Mouse (Mus musculus) midbrain, embryonic 13.5 days (tissue): ENCODE measurements around the gene Bcl11a. TPM values are rescaled to one million over a fixed set of nuclear protein-coding genes. Genes with fewer than 3 reads are reported as not detected.

ENCODE experiments used
- ATAC-seq: fragments of 200-750 bp; cut with Nextera tagmentation; 2 replicates; pipeline ENCODE4 v1.8.0; 2017; ENCODE audit warnings: mild to moderate bottlenecking, moderate TSS enrichment, moderate library complexity
- H3K27ac ChIP-seq: fragments of 300-500 bp; sonication (generic); 2 replicates; pipeline ENCODE4 v1.5.1; 2015; ENCODE audit warnings: inconsistent platforms, mild to moderate bottlenecking, moderate library complexity
- H3K27me3 ChIP-seq: fragments of 300-500 bp; sonication (generic); 2 replicates; pipeline ENCODE4 v1.6.1; 2015; ENCODE audit warnings: mild to moderate bottlenecking, inconsistent platforms
- H3K36me3 ChIP-seq: fragments of 300-500 bp; sonication (generic); 2 replicates; pipeline ENCODE4 v1.6.1; 2015; ENCODE audit warnings: mild to moderate bottlenecking, inconsistent platforms
- H3K4me1 ChIP-seq: fragments of 300-500 bp; sonication (generic); replicated peaks from 2 replicates; pipeline ENCODE4 v1.6.1; 2015; ENCODE audit warnings: inconsistent platforms
- H3K4me2 ChIP-seq: fragments of 300-500 bp; sonication (generic); replicated peaks from 2 replicates; pipeline ENCODE4 v1.6.1; 2015; ENCODE audit warnings: moderate library complexity, mild to moderate bottlenecking, inconsistent platforms
- H3K4me3 ChIP-seq: fragments of 300-500 bp; sonication (generic); replicated peaks from 2 replicates; pipeline ENCODE4 v1.5.1; 2015; ENCODE audit warnings: mild to moderate bottlenecking, inconsistent platforms
- H3K9ac ChIP-seq: fragments of 300-500 bp; sonication (generic); replicated peaks from 2 replicates; pipeline ENCODE4 v1.6.1; 2015; ENCODE audit warnings: mild to moderate bottlenecking, inconsistent platforms
- H3K9me3 ChIP-seq: fragments of 300-500 bp; sonication (generic); 2 replicates; pipeline ENCODE4 v1.6.1; 2016; ENCODE audit warnings: mild to moderate bottlenecking, inconsistent platforms
- WGBS: fragments of 180-500 bp; shearing (Covaris S2); methylation state at CpG from one replicate; pipeline ENCODE4 v1.1.7; 2015; 5-methylcytosine and 5-hydroxymethylcytosine counted together
- polyA plus RNA-seq: library from polyadenylated mRNA; unstranded; fragments of >200 nt; fragmentation: Nextera tagmentation; extraction: Ambion mirVana; gene quantifications from 2 replicates; pipeline ENCODE4 v1.2.1, GENCODE M21; 2015

The Bcl11a gene
- polyA plus RNA-seq, 1 experiment from 2014 or later = 102 TPM

- peak; percentile 63 for ATAC-seq
- H3K36me3 ChIP-seq = no peaks in the 10 kb centered on the region
- no peaks in the 10 kb centered on the region for H3K9me3 ChIP-seq
- no peak overlapping the region for H3K4me2 ChIP-seq
- peaks cover 34% of the 10 kb centered on the region for H3K4me1 ChIP-seq
- 0 out of 2 replicates have a peak, but pooled peaks cover 4% of the 10 kb centered on the region for H3K27me3 ChIP-seq
- H3K27ac ChIP-seq = peak overlapping the region; percentile 30; the same call in 1 of the 2 replicates
- H3K4me3 ChIP-seq = no peak overlapping the region
- no peak overlapping the region for H3K9ac ChIP-seq
- 35% methylated on average over 4 of the region's 4 CpGs for WGBS
Measured at GRCm38 (mm10) chr11:24065313-24065712, 12.5 kb upstream of the Bcl11a start.

GRCm38 (mm10) chr11:24074021-24074591 is 3.8 kb upstream of the Bcl11a start:
- Histone ChIP-seq H3K4me3 (peak overlapping the region; percentile 79), H3K27ac (no peak overlapping the region), H3K27me3 (peaks cover 8% of the 10 kb centered on the region), H3K4me1 (peaks cover 28% of the 10 kb centered on the region), H3K9me3 (no peaks in the 10 kb centered on the region), H3K36me3 (no peaks in the 10 kb centered on the region), H3K9ac (peak overlapping the region; percentile 95), H3K4me2 (peak overlapping the region; percentile 93)
- ATAC-seq = no peak
- under 1% methylated on average over 18 of the region's 18 CpGs for WGBS

- H3K27me3 ChIP-seq = peaks cover 8% of the 10 kb centered on the region
- H3K9ac ChIP-seq = peak within 1 kb of the TSS; percentile 95
- no peak for ATAC-seq
- peak within 1 kb of the TSS; percentile 97 for H3K27ac ChIP-seq
- no peaks in the 10 kb centered on the region for H3K36me3 ChIP-seq
- peaks cover 28% of the 10 kb centered on the region for H3K4me1 ChIP-seq
- H3K9me3 ChIP-seq = no peaks in the 10 kb centered on the region
- peak within 1 kb of the TSS; percentile 79 for H3K4me3 ChIP-seq
- 0% methylated on average over 11 of the region's 11 CpGs for WGBS
- peak within 1 kb of the TSS; percentile 93 for H3K4me2 ChIP-seq
Measured at GRCm38 (mm10) chr11:24074634-24075104, 3.2 kb upstream of the Bcl11a start, which contains the start of gene A830031A19Rik. A830031A19Rik (minus strand) TSS chr11:24075054.

GRCm38 (mm10) chr11:24075486-24076126 is 2.2 kb upstream of the Bcl11a start:
- H3K36me3 ChIP-seq = no peaks in the 10 kb centered on the region
- H3K27me3 ChIP-seq = peaks cover 8% of the 10 kb centered on the region
- H3K27ac ChIP-seq = peak overlapping the region; percentile 97
- H3K4me1 ChIP-seq = peaks cover 34% of the 10 kb centered on the region
- H3K4me2 ChIP-seq = peak overlapping the region; percentile 93
- peak overlapping the region; percentile 79 for H3K4me3 ChIP-seq
- WGBS = under 1% methylated on average over 17 of the region's 17 CpGs
- H3K9me3 ChIP-seq = no peaks in the 10 kb centered on the region
- H3K9ac ChIP-seq = peak overlapping the region; percentile 95
- no peak for ATAC-seq

- Histone ChIP-seq H3K9ac (peak overlapping the region; percentile 95), H3K4me2 (peak overlapping the region; percentile 93), H3K4me3 (peak overlapping the region; percentile 79), H3K4me1 (peaks cover 34% of the 10 kb centered on the region), H3K9me3 (no peaks in the 10 kb centered on the region), H3K27me3 (peaks cover 8% of the 10 kb centered on the region), H3K36me3 (no peaks in the 10 kb centered on the region), H3K27ac (peak overlapping the region; percentile 97)
- under 1% methylated on average over 32 of the region's 32 CpGs for WGBS
- peak; percentile 40 for ATAC-seq
Measured at GRCm38 (mm10) chr11:24076127-24076650, 1.7 kb upstream of the Bcl11a start.

- WGBS = under 1% methylated on average over 59 of the region's 59 CpGs
Measured at GRCm38 (mm10) chr11:24076821-24077730, 780 bp upstream of the Bcl11a start.

GRCm38 (mm10) chr11:24078706-24079316 is 955 bp downstream of the Bcl11a start:
- WGBS = under 1% methylated on average over 37 of the region's 38 CpGs
- Histone ChIP-seq H3K4me3 (peak overlapping the region; percentile 79), H3K9me3 (no peaks in the 10 kb centered on the region), H3K4me2 (peak overlapping the region; percentile 93), H3K4me1 (peaks cover 43% of the 10 kb centered on the region), H3K27me3 (no peaks in the 10 kb centered on the region), H3K27ac (peak overlapping the region; percentile 97), H3K9ac (peak overlapping the region; percentile 95), H3K36me3 (no peaks in the 10 kb centered on the region)
- no peak for ATAC-seq

More at GRCm38 (mm10) chr11:24076821-24077730, 780 bp upstream of the Bcl11a start:
- ATAC-seq = peak; percentile 62
- H3K36me3 ChIP-seq = no peaks in the 10 kb centered on the region
- H3K4me3 ChIP-seq = peak overlapping the region; percentile 79
- H3K4me2 ChIP-seq = peak overlapping the region; percentile 93
- H3K27me3 ChIP-seq = peaks cover 8% of the 10 kb centered on the region
- H3K9me3 ChIP-seq = no peaks in the 10 kb centered on the region
- peak overlapping the region; percentile 95 for H3K9ac ChIP-seq
- H3K27ac ChIP-seq = peak overlapping the region; percentile 97
- peaks cover 34% of the 10 kb centered on the region for H3K4me1 ChIP-seq

GRCm38 (mm10) chr11:24079392-24080391 is 1.8 kb downstream of the Bcl11a start:
- Histone ChIP-seq H3K27ac (peak overlapping the region; percentile 97), H3K4me1 (peaks cover 42% of the 10 kb centered on the region), H3K27me3 (no peaks in the 10 kb centered on the region), H3K9ac (peak overlapping the region; percentile 95), H3K4me3 (peak overlapping the region; percentile 79), H3K36me3 (no peaks in the 10 kb centered on the region), H3K4me2 (peak overlapping the region; percentile 93), H3K9me3 (no peaks in the 10 kb centered on the region)
- no peak for ATAC-seq
- under 1% methylated on average over 43 of the region's 43 CpGs for WGBS

- peak overlapping the region; percentile 97 for H3K27ac ChIP-seq
- peak overlapping the region; percentile 95 for H3K9ac ChIP-seq
- peaks cover 4% of the 10 kb centered on the region for H3K36me3 ChIP-seq
- under 1% methylated on average over 30 of the region's 30 CpGs for WGBS
- H3K27me3 ChIP-seq = no peaks in the 10 kb centered on the region
- peaks cover 40% of the 10 kb centered on the region for H3K4me1 ChIP-seq
- ATAC-seq = peak; percentile 32
- H3K4me3 ChIP-seq = peak overlapping the region; percentile 79
- no peaks in the 10 kb centered on the region for H3K9me3 ChIP-seq
- H3K4me2 ChIP-seq = peak overlapping the region; percentile 93
Measured at GRCm38 (mm10) chr11:24080541-24080940, 2.7 kb downstream of the Bcl11a start.

GRCm38 (mm10) chr11:24081016-24081686 is 3.3 kb downstream of the Bcl11a start:
- no peaks in the 10 kb centered on the region for H3K27me3 ChIP-seq
- H3K4me1 ChIP-seq = peaks cover 44% of the 10 kb centered on the region
- peak overlapping the region; percentile 79 for H3K4me3 ChIP-seq
- H3K9me3 ChIP-seq = no peaks in the 10 kb centered on the region
- H3K36me3 ChIP-seq = peaks cover 10% of the 10 kb centered on the region
- peak overlapping the region; percentile 97 for H3K27ac ChIP-seq
- WGBS = under 1% methylated on average over 35 of the region's 35 CpGs
- peak overlapping the region; percentile 93 for H3K4me2 ChIP-seq
- peak; percentile 55 for ATAC-seq
- H3K9ac ChIP-seq = peak overlapping the region; percentile 95
